ENCODE assay signal across 24 mouse cellular contexts in genomic region chr10:75996315-75996714, GRCm38 (mm10). TPM values are rescaled to one million over a fixed set of nuclear protein-coding genes. Genes with fewer than 3 reads are reported as not detected.
"Had no signal": no experiment of that assay in that cellular context is flagged by ENCODE, and none has a peak within 500 bp of the region (broad histone marks: within the 10 kb centered on the region; RNA-seq: fewer than 3 reads in every experiment).

No protein-coding gene starts in this region.

- ATAC-seq: liver, postnatal 0 days; lung, postnatal 0 days; midbrain, embryonic 13.5 days; midbrain, embryonic 15.5 days had no signal

- H3K27me3 ChIP-seq: lung, embryonic 15.5 days; midbrain, embryonic 13.5 days; midbrain, embryonic 15.5 days; neural tube, embryonic 12.5 days had no signal

- H3K9ac ChIP-seq: liver, postnatal 0 days; lung, embryonic 15.5 days; midbrain, embryonic 13.5 days; midbrain, embryonic 15.5 days; neural tube, embryonic 12.5 days had no signal

- H3K36me3 ChIP-seq: lung, embryonic 15.5 days; midbrain, embryonic 13.5 days; midbrain, embryonic 15.5 days; neural tube, embryonic 12.5 days had no signal

- H3K4me3 ChIP-seq: lung, embryonic 15.5 days; megakaryocyte, embryonic 14.5 days; midbrain, embryonic 13.5 days; midbrain, embryonic 15.5 days; neural tube, embryonic 12.5 days had no signal

- H3K4me1 ChIP-seq: lung, embryonic 15.5 days; megakaryocyte, embryonic 14.5 days; midbrain, embryonic 15.5 days had no signal

- H3K27ac ChIP-seq: lung, embryonic 15.5 days; macrophage; midbrain, embryonic 13.5 days; midbrain, embryonic 15.5 days; neural tube, embryonic 12.5 days had no signal

- H3K4me2 ChIP-seq: lung, embryonic 15.5 days; midbrain, embryonic 11.5 days; midbrain, embryonic 13.5 days; midbrain, embryonic 15.5 days; neural tube, embryonic 12.5 days had no signal

- DNase-seq: liver, postnatal 0 days; lung, adult 2 months; lung, postnatal 14 days; lung, postnatal 36 days; retina, postnatal 1 day; right cerebral cortex, adult 18-20 months; right cerebral cortex, postnatal 25 days; right cerebral cortex, postnatal 4 days; spleen, adult 18-20 months; thymus, adult 18-20 months; thymus, postnatal 14 days; thymus, postnatal 36 days had no signal

- H3K9me3 ChIP-seq: lung, embryonic 15.5 days; megakaryocyte, embryonic 14.5 days; midbrain, embryonic 13.5 days; midbrain, embryonic 15.5 days; neural tube, embryonic 12.5 days had no signal

RNA-seq across cellular contexts. Expression of gene Gm5134, which starts 42.0 kb away (rescaled TPM):
- polyA plus RNA-seq: lung, postnatal 0 days; macrophage; midbrain, embryonic 15.5 days; midbrain, postnatal 0 days; neural tube, embryonic 12.5 days; stomach, embryonic 14.5 days; stomach, embryonic 16.5 days had no signal

RNA-seq across cellular contexts. Expression of gene Vpreb3, which starts 53.5 kb away (rescaled TPM):
- polyA plus RNA-seq: macrophage had no signal

RNA-seq across cellular contexts. Expression of gene Gm867, which starts 55.8 kb away (rescaled TPM):
- polyA plus RNA-seq: macrophage; small intestine, adult 2 months; stomach, embryonic 14.5 days had no signal
